Mouse (Mus musculus) thymus, postnatal 4 days (tissue): ENCODE results near the gene D7Ertd443e.

Experiments used
- DNase-seq: peaks from one replicate; pipeline ENCODE4 v3.0.0; 2021

Gene D7Ertd443e

GRCm38 (mm10) chr7:134385561-134385960, at the start of gene D7Ertd443e:
Gene D7Ertd443e (minus strand): TSS chr7:134385661.
- no peak for DNase-seq

GRCm38 (mm10) chr7:134431681-134432080, 46.2 kb upstream of the D7Ertd443e start:
- no peak for DNase-seq

GRCm38 (mm10) chr7:134428676-134429075, 43.2 kb upstream of the D7Ertd443e start:
- no peak for DNase-seq

- DNase-seq: no peak
Observed at GRCm38 (mm10) chr7:134415014-134415413, 29.6 kb upstream of the D7Ertd443e start.

- peak; percentile 67 for DNase-seq
Observed at GRCm38 (mm10) chr7:134414005-134414690, 28.7 kb upstream of the D7Ertd443e start.

GRCm38 (mm10) chr7:134408641-134409040, 23.2 kb upstream of the D7Ertd443e start:
- DNase-seq: no peak

- DNase-seq: no peak
Observed at GRCm38 (mm10) chr7:134400746-134401145, 15.3 kb upstream of the D7Ertd443e start.

GRCm38 (mm10) chr7:134396769-134397168, 11.3 kb upstream of the D7Ertd443e start:
- no peak for DNase-seq

- DNase-seq: no peak
Observed at GRCm38 (mm10) chr7:134382791-134383190, 2.7 kb downstream of the D7Ertd443e start.

- DNase-seq: peak; percentile 10
Observed at GRCm38 (mm10) chr7:134381407-134381861, 4.0 kb downstream of the D7Ertd443e start.

GRCm38 (mm10) chr7:134378273-134378672, 7.2 kb downstream of the D7Ertd443e start:
- DNase-seq: peak; percentile 66

- DNase-seq: no peak
Observed at GRCm38 (mm10) chr7:134376786-134377185, 8.7 kb downstream of the D7Ertd443e start.

- DNase-seq: no peak
Observed at GRCm38 (mm10) chr7:134372276-134372675, 13.2 kb downstream of the D7Ertd443e start.

- DNase-seq: no peak
Observed at GRCm38 (mm10) chr7:134369241-134369640, 16.2 kb downstream of the D7Ertd443e start.

- no peak for DNase-seq
Observed at GRCm38 (mm10) chr7:134362257-134362870, 23.1 kb downstream of the D7Ertd443e start.

- peak; percentile 61 for DNase-seq
Observed at GRCm38 (mm10) chr7:134348825-134349224, 36.6 kb downstream of the D7Ertd443e start.

GRCm38 (mm10) chr7:134342202-134342601, 43.3 kb downstream of the D7Ertd443e start:
- no peak for DNase-seq

GRCm38 (mm10) chr7:134335951-134336350, 49.5 kb downstream of the D7Ertd443e start:
- DNase-seq: no peak

- DNase-seq: no peak
Observed at GRCm38 (mm10) chr7:134320979-134321378, 64.5 kb downstream of the D7Ertd443e start.

GRCm38 (mm10) chr7:134302084-134302483, 83.4 kb downstream of the D7Ertd443e start:
- no peak for DNase-seq

GRCm38 (mm10) chr7:134301285-134301684, 84.2 kb downstream of the D7Ertd443e start:
- DNase-seq: peak; percentile 76

GRCm38 (mm10) chr7:134292750-134293149, 92.7 kb downstream of the D7Ertd443e start:
- DNase-seq: no peak

- no peak for DNase-seq
Observed at GRCm38 (mm10) chr7:134289611-134290301, 95.7 kb downstream of the D7Ertd443e start.

GRCm38 (mm10) chr7:134289126-134289525, 96.3 kb downstream of the D7Ertd443e start:
- no peak for DNase-seq
